Mouse (Mus musculus) spleen, postnatal 4 days (tissue): ENCODE results near the gene Ubl4b.

Source experiments
- DNase-seq, 2 experiments: peaks; one replicate each; pipeline ENCODE4 v3.0.0; 2022; ENCODE audit warnings: low spot score in 2 of 2

Ubl4b gene

DNA sequence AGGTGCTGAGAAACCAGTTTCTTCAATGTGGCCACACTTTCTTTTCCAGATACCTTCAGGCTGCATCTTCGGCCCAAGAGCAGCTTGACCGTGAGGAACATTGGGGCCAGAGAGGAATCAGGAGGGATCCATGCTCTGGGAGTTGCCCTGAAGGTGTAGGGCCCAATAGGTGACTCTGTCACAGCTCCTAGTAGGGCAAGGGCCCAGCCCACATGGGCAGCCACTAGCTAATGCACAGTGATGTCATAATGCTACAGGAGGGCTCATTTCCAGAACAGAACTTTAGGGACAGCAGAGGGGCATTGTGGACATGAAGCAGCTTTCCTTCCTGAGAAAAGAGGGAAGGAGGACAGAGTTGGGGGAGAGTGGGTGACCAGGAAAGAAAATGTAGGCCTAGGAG is at the start of gene Ubl4b:
Ubl4b (minus strand) TSS at position 232 of the 400 bp plus-strand sequence.
- DNase-seq = no peak

DNA sequence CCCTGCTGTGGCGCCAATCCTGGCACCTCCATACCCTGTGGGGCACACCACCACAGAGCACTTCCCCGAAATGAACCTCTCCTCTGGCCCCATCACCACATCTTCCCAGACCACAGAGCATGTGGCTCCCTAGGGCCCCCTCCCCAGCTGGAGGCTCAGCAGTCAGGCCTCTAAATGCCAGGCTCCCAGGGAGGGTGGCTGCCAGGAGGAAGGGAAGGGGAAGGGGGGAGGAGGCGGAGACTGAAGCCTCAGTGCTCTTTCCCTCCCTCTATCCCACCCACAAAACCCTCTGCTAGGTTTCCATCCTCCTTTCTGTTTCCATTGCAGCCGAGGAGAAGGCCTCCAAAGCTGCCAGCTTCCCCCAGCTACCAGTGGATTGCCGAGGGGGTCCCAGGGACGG is 45.3 kb upstream of the Ubl4b start:
- DNase-seq = no peak

DNA sequence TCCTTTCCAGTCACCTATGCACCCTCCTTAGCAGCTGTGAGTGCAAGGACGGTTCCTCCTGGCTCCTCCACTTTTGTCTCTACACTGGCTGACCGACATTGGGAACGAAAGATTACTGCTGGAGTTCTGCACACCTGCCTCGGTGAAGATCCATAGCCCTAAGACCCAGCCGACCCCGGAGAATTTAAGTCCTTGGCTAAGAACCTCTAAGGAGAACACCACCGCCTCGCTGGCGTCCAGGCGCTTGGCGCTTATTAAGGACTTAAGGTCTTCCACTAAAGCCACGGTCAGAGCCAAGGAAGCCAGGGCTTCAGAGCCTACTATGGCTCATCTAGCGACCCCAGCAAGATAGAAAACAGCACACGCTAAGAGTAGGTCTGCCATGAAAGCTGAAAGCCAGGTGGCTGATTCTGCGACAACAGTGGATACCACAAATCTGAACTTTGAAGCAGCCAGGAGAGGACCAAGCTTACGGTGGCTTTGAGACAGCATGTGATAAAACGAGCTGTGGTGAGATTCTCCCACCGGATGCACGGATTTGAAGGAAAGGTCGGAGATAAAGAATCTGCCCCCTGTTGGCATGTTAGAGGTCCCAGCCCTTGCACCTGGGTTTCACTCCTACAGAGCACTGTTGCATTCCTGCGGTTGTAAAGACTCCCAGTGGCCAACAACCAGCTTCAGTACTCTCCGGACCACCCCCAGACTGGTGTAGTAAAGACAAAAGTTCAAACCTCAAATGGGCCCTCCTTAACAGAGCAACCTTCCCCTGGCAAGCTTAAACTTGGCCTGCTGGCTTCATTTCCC is 42.9 kb upstream of the Ubl4b start:
- no peak for DNase-seq

DNA sequence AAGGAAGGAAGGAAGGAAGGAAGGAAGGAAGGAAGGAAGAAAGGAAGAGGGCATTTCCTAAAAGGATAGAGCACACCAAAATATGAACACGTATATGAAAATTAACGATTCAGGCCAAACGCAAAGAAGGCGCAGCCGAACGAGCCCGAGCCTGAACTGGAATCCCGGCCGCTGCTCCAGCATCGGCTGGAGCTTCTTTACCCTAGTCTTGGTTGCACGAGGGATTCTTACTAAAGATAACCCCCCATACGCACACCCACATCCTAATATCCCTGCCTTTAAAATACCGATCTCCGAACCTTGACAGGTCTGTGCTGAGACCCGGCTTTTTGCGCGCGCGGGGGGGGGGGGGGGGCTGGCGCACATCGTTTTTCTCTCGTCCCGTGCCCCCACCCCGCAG is 42.3 kb upstream of the Ubl4b start:
- no peak for DNase-seq

DNA sequence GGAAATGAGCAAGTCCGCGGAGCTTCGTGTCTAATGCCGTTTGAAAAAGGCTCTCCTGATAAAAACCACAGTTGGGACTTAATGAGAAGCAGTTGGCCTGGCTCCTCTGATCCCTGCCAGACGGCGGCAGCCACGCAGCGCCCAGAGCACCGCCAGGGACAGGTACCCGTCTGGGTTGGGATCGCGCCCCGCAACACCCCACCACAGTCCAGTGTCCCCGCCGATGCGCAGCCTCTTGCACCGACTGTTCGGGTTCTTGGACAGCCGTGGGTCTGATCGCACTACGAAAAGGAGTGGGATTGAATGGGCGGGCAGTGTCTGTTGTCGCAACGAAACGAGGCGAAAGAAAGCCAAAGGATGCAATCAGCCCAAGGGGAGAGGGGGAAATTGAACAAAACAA is 41.7 kb upstream of the Ubl4b start:
- no peak for DNase-seq

DNA sequence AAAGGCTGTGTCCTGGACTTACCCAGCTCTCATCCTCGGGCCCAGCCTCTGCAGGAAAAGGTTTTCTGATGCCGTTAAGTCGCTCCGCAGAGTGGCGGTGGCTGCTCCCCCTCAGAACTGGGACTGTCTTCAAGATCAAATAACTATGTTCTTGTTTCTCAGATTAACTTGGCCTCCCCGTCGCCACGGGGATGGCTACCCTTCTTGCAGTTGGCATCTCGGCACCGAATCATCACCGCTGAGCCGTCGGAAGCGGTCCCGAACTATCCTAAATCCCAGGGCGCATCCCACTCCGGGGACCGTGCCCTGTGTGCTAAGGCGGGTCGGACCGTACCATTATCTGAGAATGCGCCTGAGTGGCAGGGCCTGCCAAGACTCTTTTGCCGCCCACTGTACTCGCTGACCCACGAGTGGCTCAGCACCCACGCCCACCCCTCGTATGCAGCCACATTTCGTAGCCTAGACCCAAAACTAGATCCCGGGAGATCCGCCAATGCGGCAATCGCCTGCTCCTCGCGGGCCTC is 41.1 kb upstream of the Ubl4b start:
- DNase-seq = no peak

DNA sequence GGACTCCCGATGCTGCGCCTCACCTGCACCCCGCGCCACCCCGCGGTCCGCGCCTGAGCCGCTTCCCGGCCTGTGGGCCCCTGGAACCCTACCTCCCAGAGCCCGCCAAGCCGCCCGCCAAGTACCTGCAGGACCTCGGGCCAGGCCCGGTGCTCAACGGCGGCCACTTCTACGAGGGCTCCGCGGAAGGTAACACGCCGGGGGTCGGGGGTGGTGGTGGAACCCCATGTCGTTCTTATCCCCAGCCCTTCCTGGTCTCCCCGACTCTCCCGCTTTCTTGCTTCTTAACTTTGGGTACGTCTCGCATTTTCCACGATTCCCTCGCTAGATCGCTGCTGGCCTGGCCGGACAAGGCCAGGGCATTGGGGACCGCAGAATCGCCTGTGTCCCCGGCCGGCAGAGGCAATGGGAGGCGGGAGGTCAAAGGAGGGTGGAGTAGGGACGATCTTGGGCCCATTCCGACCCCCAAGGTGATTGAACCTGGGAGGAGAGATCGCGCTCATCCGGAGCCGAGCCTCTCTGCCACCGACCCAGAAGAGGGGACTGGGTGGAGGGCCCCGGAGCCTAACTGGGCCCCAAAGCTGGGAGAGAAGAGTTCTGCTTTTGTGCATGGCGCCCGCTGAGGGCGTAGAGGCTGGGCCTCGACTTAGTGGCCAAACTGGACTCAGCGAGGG is 40.5 kb upstream of the Ubl4b start:
- no peak for DNase-seq

DNA sequence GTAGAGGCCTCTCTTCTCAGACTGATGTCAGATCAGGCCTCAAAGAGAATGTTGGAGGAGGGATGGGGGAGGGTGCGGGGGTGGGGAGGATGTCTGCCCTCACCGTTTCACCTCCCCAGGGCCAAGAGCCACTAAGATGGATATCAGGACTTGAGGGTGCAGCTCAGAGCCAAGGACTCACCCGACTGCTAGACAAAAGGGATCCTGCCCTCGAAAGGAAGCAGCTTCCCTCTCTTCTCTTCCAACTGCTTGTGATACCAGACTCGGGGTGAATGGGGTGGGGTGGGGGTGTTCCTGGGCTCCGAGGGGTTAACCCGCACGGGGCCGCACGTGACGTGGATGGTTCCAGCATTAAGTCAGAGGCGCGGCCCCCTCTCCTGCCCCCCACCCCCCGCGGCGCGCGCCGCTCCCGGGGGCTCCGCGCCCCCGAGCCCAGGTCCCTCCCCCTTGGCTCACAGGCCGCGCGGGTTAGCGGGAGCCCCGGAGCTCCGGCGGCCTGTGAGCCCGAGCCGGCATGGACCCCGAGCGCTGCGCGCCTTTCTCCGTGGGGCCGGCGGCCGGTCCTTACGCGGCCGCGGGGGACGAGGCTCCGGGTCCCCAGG is 39.9 kb upstream of the Ubl4b start, which contains the start of gene Alx3:
Alx3 (plus strand) TSS at position 370 of the 602 bp plus-strand sequence.
- DNase-seq = no peak

DNA sequence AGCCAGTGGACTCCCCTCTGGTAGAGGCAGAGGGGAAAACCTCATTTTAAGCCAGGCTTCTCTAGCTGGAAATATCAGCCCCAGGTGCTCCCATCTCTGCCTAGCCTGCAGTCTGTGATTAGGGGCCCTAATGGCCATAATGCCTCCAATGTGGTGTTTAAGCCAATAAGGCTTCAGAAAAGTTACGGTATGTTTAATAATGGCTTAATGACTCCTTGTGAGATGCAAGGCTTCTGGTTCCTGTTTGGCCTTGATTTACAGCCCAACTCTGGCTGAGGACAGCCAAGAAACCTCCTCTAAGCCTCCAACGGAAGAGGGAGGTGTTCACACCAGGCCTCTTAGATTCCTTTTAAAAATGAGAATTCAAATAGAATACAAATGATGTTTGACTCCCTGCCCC is 38.8 kb upstream of the Ubl4b start:
- no peak for DNase-seq

DNA sequence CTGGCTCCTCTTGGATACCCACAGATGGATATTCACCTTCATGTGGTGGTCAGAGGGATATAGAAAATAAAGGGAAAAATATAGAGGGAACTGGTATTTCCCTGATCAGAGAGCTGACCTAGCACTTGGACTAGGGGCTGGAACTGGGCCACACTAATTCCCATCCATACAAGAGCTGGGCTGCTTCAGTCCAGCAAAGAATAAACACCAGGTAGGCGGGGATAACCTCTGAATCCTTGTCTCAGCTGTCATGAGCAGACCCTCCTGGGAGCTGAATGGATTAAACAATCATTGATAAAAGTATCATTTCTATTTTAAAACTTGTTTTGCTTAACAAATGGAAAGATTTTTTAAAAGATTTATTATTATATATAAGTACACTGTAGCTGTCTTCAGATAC is 36.7 kb upstream of the Ubl4b start:
- DNase-seq = no peak

DNA sequence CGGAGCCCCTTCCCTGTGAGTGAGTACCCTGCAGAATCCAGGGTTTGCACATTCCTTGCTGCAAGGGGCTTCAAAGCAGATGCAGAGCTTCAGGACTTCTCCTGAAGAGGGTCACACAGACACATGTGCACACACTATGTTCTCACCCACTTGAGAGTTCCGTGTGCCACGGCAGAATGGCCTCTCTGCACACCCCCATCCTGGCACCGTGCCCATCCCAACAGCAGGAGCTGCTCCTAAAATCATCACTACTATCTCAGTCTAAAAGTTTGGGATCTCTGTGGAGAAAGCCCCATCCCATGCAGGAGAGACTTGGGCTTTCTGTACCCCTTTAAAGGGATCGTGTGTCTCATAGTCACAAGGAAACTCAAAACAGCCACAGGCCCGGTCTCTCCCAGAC is 31.6 kb upstream of the Ubl4b start:
- no peak for DNase-seq

DNA sequence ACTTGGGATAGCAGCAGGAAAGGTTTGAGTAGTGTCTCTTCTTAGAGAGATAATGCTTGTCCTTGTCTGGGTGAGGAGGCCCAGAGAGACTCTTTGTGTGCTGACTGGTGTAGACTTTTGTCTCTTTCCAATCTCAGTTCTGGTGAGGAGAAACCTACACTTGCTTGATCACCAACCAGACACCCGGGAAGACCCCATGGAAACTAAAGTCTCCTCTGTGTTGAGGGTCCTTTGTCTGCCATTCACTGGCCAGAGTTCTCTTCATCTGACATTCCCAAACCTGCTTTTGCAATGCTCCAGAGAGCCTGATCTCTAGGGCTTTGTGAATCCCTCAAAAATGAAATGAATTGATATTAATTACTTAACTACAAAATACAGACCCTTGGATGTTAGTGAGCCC is 29.0 kb upstream of the Ubl4b start:
- no peak for DNase-seq

DNA sequence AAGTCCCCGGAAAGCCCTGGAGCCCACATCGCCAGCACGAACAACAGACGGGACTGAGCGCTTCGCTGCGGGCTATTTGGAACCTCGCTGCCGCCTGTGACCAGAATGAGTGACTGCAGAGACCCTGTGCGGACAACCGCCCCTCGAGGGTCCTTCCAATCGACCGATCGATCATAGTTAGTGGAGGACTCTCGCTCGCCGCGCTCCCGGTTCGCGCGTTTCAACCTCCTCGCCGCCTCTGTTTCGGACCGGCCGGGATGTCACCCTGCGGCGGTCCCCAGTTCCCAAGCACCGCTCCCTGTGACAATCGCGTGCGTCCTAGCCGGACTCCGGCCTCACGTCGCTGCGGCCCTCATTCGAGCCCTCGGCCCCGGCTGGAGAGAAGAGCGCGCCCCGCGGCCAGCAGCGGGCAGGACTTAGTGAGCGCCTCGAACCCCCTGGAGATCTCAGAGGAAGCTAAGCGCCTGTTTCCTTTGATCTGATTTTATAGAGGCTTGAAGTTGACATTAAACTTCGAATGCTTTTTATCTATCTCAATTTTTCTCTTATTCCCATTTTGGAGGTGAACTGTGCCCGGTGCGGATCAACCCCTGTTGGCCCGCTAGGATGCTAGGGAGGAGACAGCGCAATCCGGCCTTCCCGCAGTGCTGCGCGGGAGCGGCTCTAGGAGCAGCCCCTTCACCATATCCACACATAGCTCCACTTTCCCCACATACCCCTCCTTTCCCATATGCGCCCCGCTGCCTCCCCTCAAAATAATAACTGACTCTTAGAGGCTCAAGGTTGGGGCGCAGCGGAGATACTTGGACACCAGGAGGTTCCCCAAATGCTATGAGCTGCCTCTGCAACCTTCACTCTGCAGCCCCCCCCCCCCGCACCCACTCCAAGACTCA is 28.2 kb upstream of the Ubl4b start:
- no peak for DNase-seq

DNA sequence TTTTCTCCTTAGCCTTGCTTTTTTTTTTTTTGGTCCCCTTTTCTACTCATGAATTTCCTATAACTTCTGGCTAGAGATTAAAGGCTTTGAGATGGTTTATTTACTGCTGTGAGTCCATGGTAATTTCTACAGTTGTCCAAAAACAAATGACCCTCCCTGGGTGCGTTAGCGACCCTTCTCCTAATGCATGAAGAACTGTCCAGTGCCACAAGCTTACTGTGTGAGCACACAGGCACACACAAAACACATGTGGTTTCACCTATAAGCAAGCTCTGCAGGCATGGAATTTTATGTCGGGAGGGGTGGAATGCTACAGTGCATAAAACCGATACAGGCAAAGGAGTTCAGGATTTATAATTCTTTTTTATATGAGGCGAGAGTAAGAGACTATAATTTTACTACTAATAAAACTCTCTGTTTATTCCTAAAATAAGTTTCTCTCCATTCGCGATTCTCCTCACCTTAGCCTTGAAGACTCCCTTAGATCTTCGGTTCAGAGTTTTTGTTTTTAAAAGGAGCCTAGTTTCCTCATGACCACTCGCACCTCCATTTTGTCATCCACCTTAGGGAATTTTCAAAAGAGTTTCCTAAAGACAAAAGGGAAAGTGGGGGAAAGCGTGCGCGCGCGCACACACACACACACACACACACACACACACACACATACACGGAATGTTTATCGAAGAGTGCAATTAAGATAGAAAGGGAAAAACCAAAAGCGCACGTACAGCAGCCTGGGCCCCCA is 27.4 kb upstream of the Ubl4b start:
- no peak for DNase-seq

DNA sequence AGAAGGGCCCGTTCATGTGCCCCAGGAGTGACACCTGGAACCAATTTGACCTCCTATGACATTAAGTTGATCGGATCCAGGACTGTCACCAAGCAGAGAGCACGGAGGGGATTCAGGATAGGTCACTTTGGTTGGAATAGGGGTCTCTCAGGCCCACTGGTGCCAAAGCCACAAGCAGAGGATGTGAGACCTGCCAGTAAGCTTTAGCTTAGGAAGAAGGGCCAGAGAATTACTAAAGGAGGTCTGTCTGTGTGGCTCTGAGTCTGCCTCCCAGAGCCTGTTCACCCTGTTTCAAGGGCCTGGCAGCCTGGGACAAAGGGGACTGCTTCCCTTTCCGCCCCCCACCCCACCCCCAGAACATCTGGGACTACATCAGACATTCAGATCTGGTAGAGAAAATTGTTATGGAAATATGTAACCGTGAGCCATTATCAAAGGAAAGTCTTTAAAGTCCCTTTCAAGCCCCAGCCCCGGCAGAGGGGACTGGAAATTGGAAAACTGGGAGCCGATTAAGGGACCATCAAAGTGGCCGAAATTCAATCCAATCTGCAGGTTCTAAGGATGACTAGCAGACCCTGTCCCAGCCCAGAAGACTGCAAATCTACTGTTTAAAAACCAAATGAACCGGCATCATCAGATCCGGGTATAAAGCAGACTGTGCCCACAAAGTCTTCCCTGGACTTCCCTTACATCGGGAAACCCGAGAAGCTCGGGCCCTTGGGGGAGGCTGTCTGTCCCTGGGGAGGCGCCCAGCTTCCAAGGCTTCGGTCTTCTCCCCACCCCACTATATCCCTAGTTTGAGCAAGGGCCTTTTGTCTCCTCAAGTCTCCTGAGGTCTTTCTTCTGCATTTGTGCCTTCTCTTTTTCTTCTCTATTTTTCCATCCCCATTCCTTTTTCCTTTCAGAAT is 26.5 kb upstream of the Ubl4b start:
- no peak for DNase-seq

DNA sequence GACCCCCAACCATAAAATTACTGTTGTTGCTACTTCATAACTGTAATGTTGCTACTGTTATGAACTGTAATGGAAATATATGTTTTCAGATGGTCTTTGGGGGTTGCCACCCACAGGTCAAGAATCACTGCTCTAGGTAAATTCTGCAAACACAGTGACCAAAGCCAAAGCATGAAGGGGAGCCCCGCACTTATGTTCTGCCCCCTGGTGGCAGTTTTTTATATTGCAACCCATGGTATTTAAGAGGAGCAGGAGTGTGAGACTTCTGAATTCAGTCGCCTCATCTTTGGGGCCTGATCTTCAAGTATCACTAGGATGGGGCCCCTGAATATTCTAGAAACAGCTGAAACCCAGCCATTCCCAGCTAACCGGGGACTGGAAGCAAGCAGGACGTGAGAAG is 24.6 kb upstream of the Ubl4b start:
- DNase-seq = peak; percentile 39 to 81

DNA sequence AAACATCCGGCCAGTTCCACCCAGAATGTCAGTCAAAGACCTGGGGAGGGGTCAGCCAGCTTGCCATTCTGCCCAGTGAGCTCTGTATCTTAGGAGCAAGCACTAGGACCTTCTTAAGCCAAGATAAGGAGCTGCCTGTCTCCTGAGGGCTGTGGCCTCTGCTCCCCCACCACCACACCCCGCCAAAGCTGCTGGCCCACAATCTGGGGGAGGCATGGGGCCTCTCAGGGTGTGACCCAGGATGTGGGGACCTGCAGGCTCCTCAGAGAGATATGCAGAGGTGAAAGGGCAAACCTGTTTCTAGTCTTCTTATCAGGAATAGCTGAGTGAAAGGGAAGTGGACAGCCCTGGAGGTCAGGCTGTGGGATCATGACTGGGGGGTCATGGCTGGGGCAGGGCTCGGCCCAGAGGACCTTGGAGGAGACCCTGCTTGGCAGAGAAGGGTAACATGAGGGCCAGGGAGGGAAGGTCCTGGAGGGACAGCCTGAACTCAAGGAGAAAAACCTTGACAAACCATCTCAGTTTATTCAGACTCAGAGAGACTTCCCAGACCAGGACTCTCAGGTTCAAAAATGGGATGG is 23.0 kb upstream of the Ubl4b start:
- no peak for DNase-seq

DNA sequence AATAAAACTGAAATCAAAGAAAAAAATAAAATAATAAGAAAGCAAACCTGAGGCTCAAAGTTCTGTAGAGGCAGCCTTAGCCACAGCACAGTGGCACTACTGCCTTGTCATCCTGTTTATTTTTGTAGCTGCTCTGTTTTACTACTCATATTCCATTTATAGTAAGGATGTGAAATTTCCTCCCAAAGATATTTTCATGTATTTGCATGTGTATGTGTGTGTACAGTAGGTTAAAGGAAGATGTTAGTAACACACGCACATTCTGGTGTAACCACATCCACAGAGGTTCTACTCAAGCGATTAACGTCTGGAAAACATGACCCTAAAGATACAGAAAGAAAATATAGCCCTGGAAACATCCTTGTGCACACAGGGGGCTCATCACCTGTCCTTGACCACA is 21.9 kb upstream of the Ubl4b start:
- DNase-seq = no peak

DNA sequence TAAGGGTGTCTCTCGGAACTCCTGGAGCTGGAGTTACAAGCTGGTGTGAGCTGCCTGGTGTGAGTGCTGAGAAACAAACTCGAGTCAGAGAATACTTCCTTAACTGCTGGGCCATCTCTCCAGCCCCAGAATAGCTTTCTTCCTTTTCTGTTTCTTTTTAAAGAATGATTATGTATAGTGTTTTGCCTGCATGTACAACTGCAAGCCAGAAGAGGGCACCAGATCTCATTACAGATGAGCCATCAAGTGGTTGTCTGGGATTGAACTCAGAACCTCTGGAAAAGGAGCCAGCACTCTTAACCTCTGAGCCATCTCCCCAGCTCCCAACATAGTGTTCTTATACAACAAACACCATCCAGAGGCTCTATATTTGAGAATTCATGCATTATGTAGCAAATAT is 16.3 kb upstream of the Ubl4b start:
- DNase-seq = no peak

DNA sequence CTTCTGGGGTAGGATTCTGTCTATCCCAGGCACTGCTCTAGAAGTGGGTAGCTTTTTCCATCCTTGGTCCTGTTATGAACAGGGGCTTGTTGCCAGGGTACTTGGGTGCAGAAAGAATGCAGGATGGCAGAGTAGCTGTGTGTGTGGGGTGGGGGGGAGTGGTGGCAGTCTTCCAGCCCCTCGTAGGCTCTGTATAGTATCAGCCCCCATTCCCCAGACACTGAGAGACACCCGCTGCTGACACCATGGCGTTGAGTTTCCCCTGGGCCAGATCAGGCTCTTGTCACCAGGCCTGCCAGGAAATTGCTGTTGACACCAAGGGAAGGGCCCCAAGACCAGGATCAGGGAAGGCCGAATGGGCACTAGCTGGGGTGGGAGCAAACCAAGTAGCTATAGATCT is 13.8 kb upstream of the Ubl4b start:
- DNase-seq = no peak
